In genomic region chr13:31477171-31477867, GRCm38 (mm10) we compare ENCODE assay signal across 22 mouse cellular contexts.
DNase-seq lines count a peak whose midpoint lies in the region; ATAC-seq and TF ChIP-seq lines count a peak whose summit lies in the region.
"Had no signal": no experiment of that assay in that cellular context is flagged by ENCODE, and none has a peak within 500 bp of the region (broad histone marks: within the 10 kb centered on the region; RNA-seq: fewer than 3 reads in every experiment).

No protein-coding gene starts in this region.

- no peak for TF ChIP-seq EP300 in liver, postnatal 0 days (IDR thresholded peaks at IDR 0.05; ENCODE audit: low read depth)

- CTCF ChIA-PET in Patski (lab: Charles Lee): interaction anchor here (1.7 to 2.4 kb wide), 3 partner anchors 9 to 29 kb away, joined by 3 to 7 read pairs (median 3); no protein-coding TSS in a partner anchor

- in situ Hi-C loops in Patski (cut with MboI; ENCODE audit: low pct_unique_long_range_greater_than_20kb): no loop called here

- POLR2A ChIA-PET in Patski (lab: Charles Lee): no interaction called here

- H3K9me3 ChIP-seq in intestine, embryonic 15.5 days: no peaks in the 10 kb centered on the region
- H3K9me3 ChIP-seq in liver, postnatal 0 days (ENCODE audit: low read length): no peaks in the 10 kb centered on the region
- H3K9me3 ChIP-seq: embryonic facial prominence, embryonic 12.5 days; forebrain, embryonic 15.5 days; heart, embryonic 15.5 days; hindbrain, embryonic 10.5 days had no signal

- ATAC-seq in Patski: peak; percentile 57
- peak; percentile 91 for ATAC-seq in intestine, embryonic 15.5 days
- peak; percentile 84 for ATAC-seq in liver, postnatal 0 days
- ATAC-seq: forebrain, embryonic 15.5 days; lung, postnatal 0 days had no signal

- no peak overlapping the region for H3K4me2 ChIP-seq in intestine, embryonic 15.5 days (replicated peaks)
- H3K4me2 ChIP-seq in liver, postnatal 0 days (ENCODE audit: low read depth, low read length): no peak overlapping the region
- H3K4me2 ChIP-seq: embryonic facial prominence, embryonic 12.5 days; forebrain, embryonic 15.5 days; heart, embryonic 15.5 days had no signal

- WGBS in intestine, embryonic 15.5 days: 21% methylated on average over 1 of the region's 1 CpGs
- WGBS in liver, postnatal 0 days (ENCODE audit: insufficient replicate concordance): 37% methylated on average over 1 of the region's 1 CpGs

- no peaks in the 10 kb centered on the region for H3K36me3 ChIP-seq in intestine, embryonic 15.5 days
- H3K36me3 ChIP-seq in liver, postnatal 0 days (replicated peaks; ENCODE audit: insufficient read depth, low read length): no peaks in the 10 kb centered on the region
- H3K36me3 ChIP-seq: embryonic facial prominence, embryonic 12.5 days; forebrain, embryonic 15.5 days; heart, embryonic 15.5 days; hindbrain, embryonic 10.5 days had no signal

- no peaks in the 10 kb centered on the region for H3K4me1 ChIP-seq in intestine, embryonic 15.5 days (replicated peaks)
- peaks cover 13% of the 10 kb centered on the region; the same call in 1 of the 2 replicates for H3K4me1 ChIP-seq in liver, postnatal 0 days (ENCODE audit: insufficient read depth)
- H3K4me1 ChIP-seq: embryonic facial prominence, embryonic 12.5 days; heart, embryonic 15.5 days; hindbrain, embryonic 10.5 days had no signal

- TF ChIP-seq CTCF in Patski (IDR thresholded peaks at IDR 0.05): no peak
- TF ChIP-seq CTCF in liver, postnatal 0 days (IDR thresholded peaks at IDR 0.05; ENCODE audit: low read depth): no peak

- H3K27me3 ChIP-seq in Patski: no peaks in the 10 kb centered on the region
- no peaks in the 10 kb centered on the region for H3K27me3 ChIP-seq in intestine, embryonic 15.5 days (replicated peaks)
- H3K27me3 ChIP-seq in liver, postnatal 0 days (ENCODE audit: insufficient read depth, low read length): no peaks in the 10 kb centered on the region
- H3K27me3 ChIP-seq: embryonic facial prominence, embryonic 12.5 days; forebrain, embryonic 15.5 days; heart, embryonic 15.5 days had no signal

- H3K9ac ChIP-seq in intestine, embryonic 15.5 days: no peak overlapping the region
- no peak overlapping the region for H3K9ac ChIP-seq in liver, postnatal 0 days (replicated peaks)
- H3K9ac ChIP-seq: embryonic facial prominence, embryonic 12.5 days; forebrain, embryonic 15.5 days; heart, embryonic 15.5 days had no signal

- peak; percentile 47 for DNase-seq in kidney, adult 9 months
- no peak for DNase-seq in kidney, postnatal 10 days
- peak; percentile 74 for DNase-seq in Patski (ENCODE audit: low read depth, low spot score)
- DNase-seq in liver, postnatal 0 days: no peak
- DNase-seq in urinary bladder, adult 18-20 months (ENCODE audit: low spot score in 2 of 2): no peak
- DNase-seq in right cerebral cortex, postnatal 14 days: no peak
- DNase-seq: adrenal gland, adult 8-10 months; cerebellum, adult 11-12 months; cerebellum, postnatal 36 days; heart, adult 18-20 months; midbrain, embryonic 14.5 days; right cerebral cortex, postnatal 4 days; thymus, postnatal 4 days had no signal

- H3K27ac ChIP-seq in intestine, embryonic 15.5 days: no peak overlapping the region
- peak overlapping the region; percentile 49; the same call in 1 of the 2 replicates for H3K27ac ChIP-seq in liver, postnatal 0 days (ENCODE audit: low read depth)
- H3K27ac ChIP-seq: embryonic facial prominence, embryonic 12.5 days; forebrain, embryonic 15.5 days; heart, embryonic 15.5 days; hindbrain, embryonic 10.5 days; layer of hippocampus, adult 2 months; left cerebral cortex, adult 2 months had no signal

- no peak overlapping the region for H3K4me3 ChIP-seq in intestine, embryonic 15.5 days (replicated peaks)
- no peak overlapping the region for H3K4me3 ChIP-seq in liver, postnatal 0 days (ENCODE audit: low read depth, low read length)
- H3K4me3 ChIP-seq: embryonic facial prominence, embryonic 12.5 days; forebrain, embryonic 15.5 days; heart, embryonic 15.5 days; hindbrain, embryonic 10.5 days; layer of hippocampus, adult 2 months; left cerebral cortex, adult 2 months; myocyte had no signal

Comparison
In these comparisons a context has a peak if more than half of its experiments do, and no peak if none do; other contexts are left out.
1. DNase-seq: peak in kidney, adult 9 months (single experiment) and Patski (single experiment); none in kidney, postnatal 10 days (single experiment), liver, postnatal 0 days (single experiment), urinary bladder, adult 18-20 months (0 of 2) and right cerebral cortex, postnatal 14 days (single experiment).
2. Peak in every context shown above with its lines, with median percentiles within 50 percentile points of each other: ATAC-seq.